Mouse (Mus musculus) lung, embryonic 14.5 days (tissue): ENCODE measurements at regions not wholly inside any gene's neighbourhood (a gene's known extent, or its start where the extent isn't known, plus 50 kb on each side); places are given as distances from the start of the nearest gene placed in this dataset.

Source experiments
- ATAC-seq: fragments of 200-750 bp; cut with Nextera tagmentation; 2 replicates; pipeline ENCODE4 v1.8.0; 2017; ENCODE audit warnings: mild to moderate bottlenecking, moderate TSS enrichment, moderate library complexity; ENCODE audit not compliant: insufficient read depth
- DNase-seq: peaks from one replicate; pipeline ENCODE4 v3.0.0-alpha.2; 2015
- H3K27ac ChIP-seq: fragments of 300-500 bp; sonication (generic); 2 replicates; pipeline ENCODE4 v1.5.1; 2014; ENCODE audit warnings: low read depth, mild to moderate bottlenecking, moderate library complexity
- H3K27me3 ChIP-seq: fragments of 300-500 bp; sonication (generic); 2 replicates; pipeline ENCODE4 v1.6.1; 2014; ENCODE audit warnings: low read length, control low read depth; ENCODE audit not compliant: insufficient read depth
- H3K36me3 ChIP-seq: fragments of 300-500 bp; sonication (generic); 2 replicates; pipeline ENCODE4 v1.6.1; 2014; ENCODE audit warnings: control low read depth; ENCODE audit not compliant: insufficient read depth
- H3K4me1 ChIP-seq: fragments of 300-500 bp; sonication (generic); 2 replicates; pipeline ENCODE4 v1.6.1; 2014; ENCODE audit warnings: antibody characterized with exemption, control low read depth; ENCODE audit not compliant: insufficient read depth
- H3K4me2 ChIP-seq: fragments of 300-500 bp; sonication (generic); 2 replicates; pipeline ENCODE4 v1.6.1; 2014; ENCODE audit warnings: mild to moderate bottlenecking
- H3K4me3 ChIP-seq: fragments of 300-500 bp; sonication (generic); 2 replicates; pipeline ENCODE4 v1.5.1; 2014; ENCODE audit warnings: low read depth, low read length
- H3K9ac ChIP-seq: fragments of 300-500 bp; sonication (generic); 2 replicates; pipeline ENCODE4 v1.6.1; 2014
- H3K9me3 ChIP-seq: fragments of 300-500 bp; sonication (generic); 2 replicates; pipeline ENCODE4 v1.6.1; 2016; ENCODE audit warnings: low read depth, low read length, control low read depth
- CTCF ChIP-seq: IDR thresholded peaks from 2 replicates; pipeline ENCODE4 v1.5.1; 2016; ENCODE audit warnings: antibody characterized with exemption, low read depth
- WGBS: fragments of 180-500 bp; shearing (Covaris S2); extraction: QIAGEN DNeasy Blood & Tissue Kit; methylation state at CpG from one replicate; pipeline ENCODE4 v1.1.7; 2014; 5-methylcytosine and 5-hydroxymethylcytosine counted together

GRCm38 (mm10) chr12:70696256-70696655 lies 129.1 kb upstream of the Frmd6 start:
- ATAC-seq (no peak), DNase-seq (no peak)
- Histone ChIP-seq H3K27me3 (no peaks in the 10 kb centered on the region), H3K27ac (no peak overlapping the region), H3K9me3 (no peaks in the 10 kb centered on the region), H3K4me1 (no peaks in the 10 kb centered on the region), H3K9ac (no peak overlapping the region), H3K4me2 (no peak overlapping the region), H3K4me3 (no peak overlapping the region), H3K36me3 (no peaks in the 10 kb centered on the region)
- WGBS: 64% methylated on average over 6 of the region's 6 CpGs
- TF ChIP-seq CTCF: no peak

GRCm38 (mm10) chr12:70698466-70698865 lies 126.8 kb upstream of the Frmd6 start:
- no peaks in the 10 kb centered on the region for H3K36me3 ChIP-seq
- no peak overlapping the region for H3K27ac ChIP-seq
- TF ChIP-seq CTCF: no peak
- H3K9me3 ChIP-seq: no peaks in the 10 kb centered on the region
- no peak overlapping the region for H3K9ac ChIP-seq
- no peak overlapping the region for H3K4me3 ChIP-seq
- DNase-seq (no peak), ATAC-seq (no peak)
- WGBS: 70% methylated on average over 6 of the region's 6 CpGs
- H3K4me1 ChIP-seq: no peaks in the 10 kb centered on the region
- no peaks in the 10 kb centered on the region for H3K27me3 ChIP-seq
- no peak overlapping the region for H3K4me2 ChIP-seq

- no peaks in the 10 kb centered on the region for H3K9me3 ChIP-seq
- H3K4me3 ChIP-seq: no peak overlapping the region
- H3K4me2 ChIP-seq: no peak overlapping the region
- H3K4me1 ChIP-seq: peaks cover under 1% of the 10 kb centered on the region; the same call in 1 of the 2 replicates
- H3K27ac ChIP-seq: no peak overlapping the region
- DNase-seq: no peak
- ATAC-seq: no peak
- H3K36me3 ChIP-seq: no peaks in the 10 kb centered on the region
- no peak for TF ChIP-seq CTCF
- no peaks in the 10 kb centered on the region for H3K27me3 ChIP-seq
- WGBS: 90% methylated on average over 5 of the region's 5 CpGs
- no peak overlapping the region for H3K9ac ChIP-seq
These were observed 122.8 kb upstream of the Frmd6 start for GRCm38 (mm10) chr12:70702473-70702872.

GRCm38 (mm10) chr12:70706806-70707628 lies 118.3 kb upstream of the Frmd6 start:
- ATAC-seq: 0 out of 2 replicates have a peak, but pooled peaks have one; percentile 14
- Histone ChIP-seq H3K27ac (peak overlapping the region; percentile 10; the same call in 1 of the 2 replicates), H3K36me3 (no peaks in the 10 kb centered on the region), H3K9me3 (no peaks in the 10 kb centered on the region), H3K27me3 (no peaks in the 10 kb centered on the region), H3K9ac (no peak overlapping the region), H3K4me2 (no peak overlapping the region), H3K4me3 (no peak overlapping the region), H3K4me1 (peaks cover 7% of the 10 kb centered on the region; the same call in 1 of the 2 replicates)
- 76% methylated on average over 11 of the region's 11 CpGs for WGBS
- no peak for DNase-seq
- no peak for TF ChIP-seq CTCF

GRCm38 (mm10) chr12:70707629-70708289 lies 117.6 kb upstream of the Frmd6 start:
- TF ChIP-seq CTCF: no peak
- Histone ChIP-seq H3K9me3 (no peaks in the 10 kb centered on the region), H3K4me1 (peaks cover 12% of the 10 kb centered on the region; the same call in 1 of the 2 replicates), H3K27ac (peak overlapping the region; percentile 10; the same call in 1 of the 2 replicates), H3K27me3 (no peaks in the 10 kb centered on the region), H3K9ac (no peak overlapping the region), H3K36me3 (no peaks in the 10 kb centered on the region), H3K4me3 (no peak overlapping the region), H3K4me2 (no peak overlapping the region)
- DNase-seq (no peak), ATAC-seq (peak; percentile 58)
- whole genome bisulfite sequencing: 43% methylated on average over 6 of the region's 6 CpGs

- Histone ChIP-seq H3K4me3 (no peak overlapping the region), H3K4me2 (no peak overlapping the region), H3K4me1 (peaks cover 16% of the 10 kb centered on the region; the same call in 1 of the 2 replicates), H3K9me3 (no peaks in the 10 kb centered on the region), H3K36me3 (no peaks in the 10 kb centered on the region), H3K27ac (no peak overlapping the region), H3K27me3 (no peaks in the 10 kb centered on the region), H3K9ac (no peak overlapping the region)
- DNase-seq (no peak), ATAC-seq (no peak)
- WGBS: 81% methylated on average over 5 of the region's 5 CpGs
- TF ChIP-seq CTCF: no peak
These were observed 117.0 kb upstream of the Frmd6 start for GRCm38 (mm10) chr12:70708290-70708668.

GRCm38 (mm10) chr12:70710311-70710710 lies 115.0 kb upstream of the Frmd6 start:
- no peak for TF ChIP-seq CTCF
- Histone ChIP-seq H3K9ac (no peak overlapping the region), H3K4me3 (no peak overlapping the region), H3K9me3 (no peaks in the 10 kb centered on the region), H3K4me1 (peaks cover 24% of the 10 kb centered on the region; the same call in 1 of the 2 replicates), H3K36me3 (no peaks in the 10 kb centered on the region), H3K4me2 (no peak overlapping the region), H3K27me3 (no peaks in the 10 kb centered on the region), H3K27ac (no peak overlapping the region)
- no peak for ATAC-seq
- no peak for DNase-seq
- 81% methylated on average over 7 of the region's 7 CpGs for WGBS
